Mouse (Mus musculus) forebrain, embryonic 14.5 days (tissue): ENCODE data around the gene Ssxb9. TPM values are rescaled to one million over a fixed set of nuclear protein-coding genes. Genes with fewer than 3 reads are reported as not detected.
"Not testable (repeated sequence)": the region's sequence is repeated elsewhere in the genome, so short reads cannot be mapped to it uniquely, and the experiment has no call there.

ENCODE experiments used
- ATAC-seq: fragments of 200-750 bp; cut with Nextera tagmentation; 2 replicates; pipeline ENCODE4 v1.8.0; 2017; ENCODE audit warnings: mild to moderate bottlenecking, moderate library complexity
- DNase-seq: peaks from one replicate; pipeline ENCODE4 v3.0.0-alpha.2; 2015; ENCODE audit warnings: low spot score
- H3K27ac ChIP-seq: fragments of 300-500 bp; sonication (generic); 2 replicates; pipeline ENCODE4 v1.5.1; 2014; ENCODE audit warnings: low read depth, mild to moderate bottlenecking, control low read depth, low read length, moderate library complexity
- H3K27me3 ChIP-seq: fragments of 300-500 bp; sonication (generic); replicated peaks from 2 replicates; pipeline ENCODE4 v1.6.1; 2014; ENCODE audit warnings: low read length, control low read depth, mixed read lengths; ENCODE audit not compliant: control insufficient read depth, insufficient read depth
- H3K36me3 ChIP-seq: fragments of 300-500 bp; sonication (generic); 2 replicates; pipeline ENCODE4 v1.6.1; 2014; ENCODE audit warnings: low read length, control low read depth; ENCODE audit not compliant: control insufficient read depth, insufficient read depth
- H3K4me1 ChIP-seq: fragments of 300-500 bp; sonication (generic); 2 replicates; pipeline ENCODE4 v1.6.1; 2014; ENCODE audit warnings: antibody characterized with exemption, low read length, control low read depth; ENCODE audit not compliant: control insufficient read depth, insufficient read depth
- H3K4me2 ChIP-seq: fragments of 300-500 bp; sonication (generic); 2 replicates; pipeline ENCODE4 v1.6.1; 2014; ENCODE audit warnings: mild to moderate bottlenecking, control low read depth, low read length
- H3K4me3 ChIP-seq: fragments of 300-500 bp; sonication (generic); 2 replicates; pipeline ENCODE4 v1.5.1; 2014; ENCODE audit warnings: low read depth, low read length, control low read depth
- H3K9ac ChIP-seq: fragments of 300-500 bp; sonication (generic); 2 replicates; pipeline ENCODE4 v1.6.1; 2014; ENCODE audit warnings: mild to moderate bottlenecking, low read length, control low read depth, moderate library complexity
- H3K9me3 ChIP-seq: fragments of 300-500 bp; sonication (generic); replicated peaks from 2 replicates; pipeline ENCODE4 v1.6.1; 2016; ENCODE audit warnings: low read length, control low read depth, mixed read lengths; ENCODE audit not compliant: control insufficient read depth
- WGBS: fragments of 180-500 bp; shearing (Covaris S2); extraction: QIAGEN DNeasy Blood & Tissue Kit; methylation state at CpG from one replicate; pipeline ENCODE4 v1.1.7; 2014; 5-methylcytosine and 5-hydroxymethylcytosine counted together
- polyA plus RNA-seq: library from polyadenylated mRNA; unstranded; fragments of >200 nt; fragmentation: Nextera tagmentation; extraction: Ambion mirVana; gene quantifications from 2 replicates; pipeline ENCODE4 v1.2.1, GENCODE M21; 2014

Ssxb9 gene
- not detected in 2 replicates for polyA plus RNA-seq

GRCm38 (mm10) chrX:8366678-8367077 is at the start of gene Ssxb9:
Gene Ssxb9, plus strand, starts transcription at chrX:8366978.
- not testable (repeated sequence) for DNase-seq, H3K9me3 ChIP-seq, H3K4me3 ChIP-seq

DNA sequence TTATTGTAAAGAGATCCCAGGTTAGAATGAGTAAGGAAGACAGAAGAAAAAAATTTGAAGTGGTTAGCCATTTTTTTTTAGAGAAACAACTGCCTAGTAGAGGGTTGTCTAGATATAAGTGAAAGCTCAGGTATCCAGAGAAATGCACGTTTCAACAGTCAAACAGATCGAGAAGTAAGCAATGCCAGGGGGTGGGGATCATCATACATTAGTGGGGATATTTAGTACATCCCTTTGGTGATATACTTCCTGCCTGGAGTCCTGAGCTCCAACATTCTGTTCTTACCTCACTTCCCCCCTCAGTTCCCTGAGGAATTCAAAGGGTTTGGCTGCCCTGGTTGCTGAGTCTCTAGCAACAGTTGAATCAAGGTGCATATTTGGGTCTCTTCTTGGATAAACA is 39.7 kb upstream of the Ssxb9 start, which contains the start of gene Ssxb10:
Gene Ssxb10 (plus strand): TSS at position 301 of the 400 bp plus-strand sequence.
- H3K4me2 ChIP-seq: no peak within 1 kb of the TSS
- no peak for ATAC-seq

More at GRCm38 (mm10) chrX:8366678-8367077, at the start of gene Ssxb9:
- not testable (repeated sequence) for H3K4me2 ChIP-seq, H3K27me3 ChIP-seq, H3K9ac ChIP-seq, ATAC-seq, H3K4me1 ChIP-seq, H3K36me3 ChIP-seq, H3K27ac ChIP-seq
- 34% methylated on average over 1 of the region's 1 CpGs for WGBS

GRCm38 (mm10) chrX:8413005-8413404 is 46.2 kb downstream of the Ssxb9 start, which contains the start of gene Ssxb1:
Gene Ssxb1, plus strand, starts transcription at chrX:8413305.
- 21% methylated on average over 1 of the region's 1 CpGs for WGBS
- H3K27ac ChIP-seq, H3K9ac ChIP-seq: not testable (repeated sequence)

More for the DNA sequence above, 39.7 kb upstream of the Ssxb9 start, which contains the start of gene Ssxb10:
- H3K9ac ChIP-seq: no peak within 1 kb of the TSS
- H3K27ac ChIP-seq: no peak within 1 kb of the TSS
- H3K4me1 ChIP-seq: no peaks in the 10 kb centered on the region
- H3K27me3 ChIP-seq: no peaks in the 10 kb centered on the region
- WGBS: 61% methylated on average over 2 of the region's 2 CpGs
- no peaks in the 10 kb centered on the region for H3K36me3 ChIP-seq
- no peak for DNase-seq
- H3K9me3 ChIP-seq: peaks cover 6% of the 10 kb centered on the region; the same call in 1 of the 2 replicates
- no peak within 1 kb of the TSS for H3K4me3 ChIP-seq

More at GRCm38 (mm10) chrX:8413005-8413404, 46.2 kb downstream of the Ssxb9 start, which contains the start of gene Ssxb1:
- not testable (repeated sequence) for DNase-seq, H3K27me3 ChIP-seq, H3K4me1 ChIP-seq, H3K36me3 ChIP-seq, H3K9me3 ChIP-seq, ATAC-seq, H3K4me3 ChIP-seq, H3K4me2 ChIP-seq

Other genes with a start within 250 kb of the Ssxb9 start
- 35.2 and 43.2 TPM in 2 replicates for gene Wdr13, start 234.1 kb upstream of the Ssxb9 start, polyA plus RNA-seq
- gene Rbm3, start 221.1 kb upstream of the Ssxb9 start, polyA plus RNA-seq: 388 and 477 TPM in 2 replicates
- 19.7 and 26.5 TPM in 2 replicates for gene Tbc1d25, start 190.8 kb upstream of the Ssxb9 start, polyA plus RNA-seq
- gene Ebp, start 173.5 kb upstream of the Ssxb9 start, polyA plus RNA-seq: 25.3 and 28.5 TPM in 2 replicates
- gene Porcn, start 160.5 kb upstream of the Ssxb9 start, polyA plus RNA-seq: 35.4 and 42.0 TPM in 2 replicates
- gene Ftsj1, start 114.6 kb upstream of the Ssxb9 start, polyA plus RNA-seq: 60.9 and 63.6 TPM in 2 replicates
- 42.8 and 48.3 TPM in 2 replicates for gene Slc38a5, start 95.8 kb upstream of the Ssxb9 start, polyA plus RNA-seq
- not detected in 2 replicates for gene Ssxb10, start 39.6 kb upstream of the Ssxb9 start, polyA plus RNA-seq
- gene Ssxb1, start 46.3 kb downstream of the Ssxb9 start, polyA plus RNA-seq: not detected in 2 replicates
- gene Ssxb2, start 94.7 kb downstream of the Ssxb9 start, polyA plus RNA-seq: not detected in 2 replicates
- gene Gm14459, start 158.0 kb downstream of the Ssxb9 start, polyA plus RNA-seq: not detected in 2 replicates
- gene Ssxb6, start 181.3 kb downstream of the Ssxb9 start, polyA plus RNA-seq: not detected in 2 replicates
- gene Ssxb3, start 224.8 kb downstream of the Ssxb9 start, polyA plus RNA-seq: not detected in 2 replicates